Mouse (Mus musculus) hindlimb bud, embryonic 11.5 days (tissue): Measurements from ENCODE around the gene Ube2t.

Experiments
- DNase-seq: peaks from one replicate; pipeline ENCODE4 v3.0.0-alpha.2; 2012; ENCODE audit warnings: low read depth, low spot score; ENCODE audit errors: extremely low spot score

The Ube2t gene

DNA sequence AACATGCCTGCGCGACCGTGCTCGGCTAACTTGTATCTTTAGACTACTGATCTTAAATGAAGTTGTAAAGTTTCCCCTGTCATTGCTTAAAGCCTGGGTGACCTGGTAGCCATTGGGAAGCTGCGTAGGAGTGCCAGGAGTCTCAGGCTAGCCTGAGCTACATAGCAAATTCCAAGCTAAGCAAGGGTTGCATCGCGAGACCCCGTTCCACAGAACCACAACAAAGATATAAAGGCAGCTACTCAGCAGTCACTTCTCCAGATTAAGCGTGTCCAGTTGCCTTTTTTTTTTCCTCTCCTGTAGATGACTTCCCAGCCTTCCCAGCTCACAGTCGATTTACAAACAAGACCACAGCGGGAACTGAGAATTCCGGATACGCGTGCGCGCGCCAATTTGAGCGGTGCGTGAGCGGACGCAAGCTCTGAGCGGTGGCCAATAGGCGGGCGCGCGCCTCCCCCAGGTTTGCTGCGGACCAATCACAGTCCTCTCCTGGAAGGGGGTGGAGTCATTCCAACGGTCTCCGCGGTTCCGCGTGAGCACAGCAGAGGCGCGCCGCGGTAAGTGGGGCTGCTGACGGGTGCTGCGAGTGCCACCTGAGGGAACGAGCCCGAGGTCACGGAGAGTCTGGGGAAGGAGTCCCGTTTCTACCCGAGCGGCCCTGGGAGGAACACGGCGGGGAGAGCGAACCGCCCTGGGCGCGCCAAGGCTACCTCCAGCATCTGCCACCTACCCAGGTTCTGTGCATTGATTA lies at the start of gene Ube2t:
TSS of gene Ube2t (plus strand) at position 513 of the 751 bp plus-strand sequence.
- DNase-seq: peak; percentile 72

- no peak for DNase-seq
Observed at GRCm38 (mm10) chr1:134913535-134913934, 48.8 kb upstream of the Ube2t start.

- DNase-seq: no peak
Observed at GRCm38 (mm10) chr1:134915421-134915820, 46.9 kb upstream of the Ube2t start.

GRCm38 (mm10) chr1:134919010-134919409 lies 43.4 kb upstream of the Ube2t start:
- DNase-seq: no peak

DNA sequence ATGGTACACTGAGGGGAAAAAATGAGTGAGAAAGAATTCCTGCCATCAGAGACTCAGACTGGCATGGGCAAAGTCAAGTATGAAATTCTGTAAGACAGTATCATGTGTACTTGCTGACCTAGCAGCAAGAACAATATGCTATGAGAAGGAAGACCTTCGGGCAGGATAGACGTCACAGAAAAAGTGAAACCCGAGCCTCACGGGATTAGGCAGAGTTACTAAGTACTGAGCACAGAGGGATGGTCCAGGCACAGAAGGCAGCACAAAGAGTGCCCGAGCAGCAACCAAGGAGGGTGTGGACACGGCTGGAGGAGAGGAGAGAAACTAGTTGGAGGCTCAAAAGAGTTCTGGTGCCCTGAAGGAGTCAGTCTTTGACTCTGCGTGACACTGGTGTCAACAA lies 29.9 kb upstream of the Ube2t start:
- DNase-seq: no peak

DNA sequence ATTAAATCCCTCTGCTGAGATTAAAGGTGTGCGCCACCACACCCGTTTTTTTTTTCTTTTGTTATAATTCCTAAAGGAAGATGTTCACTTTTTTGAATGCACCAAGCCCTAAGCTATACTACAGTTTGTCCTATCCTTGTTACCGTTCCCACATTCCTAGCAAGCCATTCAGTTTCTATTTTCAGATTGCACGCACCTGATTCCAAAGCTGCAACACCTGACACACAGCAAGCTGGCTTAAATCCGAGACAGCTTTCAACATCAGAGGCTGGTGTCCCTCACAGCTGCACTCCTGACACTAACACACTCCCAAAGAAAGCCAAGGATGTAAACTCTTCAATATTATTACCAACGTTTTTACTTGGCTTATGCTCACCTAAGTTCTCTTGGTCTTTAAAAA lies 26.0 kb upstream of the Ube2t start:
- no peak for DNase-seq

- DNase-seq: no peak
Observed at GRCm38 (mm10) chr1:134938233-134938632, 24.1 kb upstream of the Ube2t start.

DNA sequence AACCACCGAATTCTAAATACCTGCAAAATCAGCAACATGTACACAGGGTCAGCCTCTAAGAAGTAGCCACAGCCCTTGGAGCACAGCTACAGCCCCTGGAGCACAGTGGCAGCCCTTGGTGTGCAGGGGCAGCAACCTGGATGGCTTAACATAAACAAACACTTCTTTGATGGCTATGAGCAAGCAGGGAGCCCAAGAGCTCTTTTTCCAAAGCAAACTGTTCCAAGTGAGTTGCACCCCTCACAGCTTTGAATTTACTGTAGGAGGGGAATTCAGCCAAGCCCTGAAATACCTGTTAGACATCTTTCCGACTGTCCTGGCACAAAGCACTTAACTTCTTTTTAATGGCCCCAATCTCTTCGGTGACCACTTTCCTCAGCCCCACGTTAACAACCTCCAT lies 21.5 kb upstream of the Ube2t start:
- no peak for DNase-seq

DNA sequence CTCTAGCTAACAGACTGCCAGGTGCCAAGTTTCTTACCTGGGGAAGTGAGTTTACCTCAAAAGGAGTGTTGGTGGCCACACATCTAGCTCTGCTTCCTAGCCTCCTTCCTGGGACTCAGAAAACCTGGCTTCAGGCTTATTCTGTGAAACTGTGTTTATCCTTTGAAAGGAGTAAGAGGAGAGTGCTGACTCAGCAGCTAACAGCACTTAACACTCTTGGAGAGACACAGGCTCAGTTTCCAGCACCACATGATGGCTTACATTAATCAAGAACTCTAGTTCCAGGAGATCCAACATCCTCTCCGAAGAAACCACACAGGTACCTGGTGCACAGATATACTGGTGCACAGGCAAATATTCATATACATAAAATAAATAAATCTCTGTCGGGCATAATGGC lies 19.5 kb upstream of the Ube2t start:
- DNase-seq: no peak

- no peak for DNase-seq
Observed at GRCm38 (mm10) chr1:134947590-134947989, 14.8 kb upstream of the Ube2t start.

GRCm38 (mm10) chr1:134949946-134950345 lies 12.4 kb upstream of the Ube2t start:
- no peak for DNase-seq

- no peak for DNase-seq
Observed at GRCm38 (mm10) chr1:134955050-134955636, 7.2 kb upstream of the Ube2t start.

- DNase-seq: peak; percentile 83
Observed at GRCm38 (mm10) chr1:134955637-134956176, 6.7 kb upstream of the Ube2t start, which contains the start of gene Ppp1r12b. Ppp1r12b (minus strand) TSS chr1:134955942.

GRCm38 (mm10) chr1:134960634-134961033 lies 1.7 kb upstream of the Ube2t start:
- no peak for DNase-seq

- DNase-seq: no peak
Observed at GRCm38 (mm10) chr1:134962821-134963220, 456 bp downstream of the Ube2t start.

DNA sequence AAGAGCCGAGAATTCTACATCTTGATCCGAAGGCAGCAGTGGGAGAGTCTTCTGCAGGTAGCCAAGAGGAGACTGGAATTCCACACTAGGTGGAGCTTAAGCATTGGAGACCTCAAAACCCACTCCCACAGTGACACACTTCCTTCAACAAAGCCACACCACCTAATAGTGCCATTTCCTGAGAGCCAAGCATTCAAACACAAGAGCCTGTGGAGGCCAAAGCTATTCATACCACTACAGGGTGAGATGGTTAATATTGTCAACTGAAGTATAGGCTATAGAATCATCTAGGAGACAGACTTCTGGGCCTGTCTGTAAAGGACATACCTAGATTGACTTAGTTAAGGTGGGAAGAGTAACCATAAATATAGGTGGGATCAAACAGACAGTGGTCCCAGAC lies 3.1 kb downstream of the Ube2t start:
- DNase-seq: no peak

DNA sequence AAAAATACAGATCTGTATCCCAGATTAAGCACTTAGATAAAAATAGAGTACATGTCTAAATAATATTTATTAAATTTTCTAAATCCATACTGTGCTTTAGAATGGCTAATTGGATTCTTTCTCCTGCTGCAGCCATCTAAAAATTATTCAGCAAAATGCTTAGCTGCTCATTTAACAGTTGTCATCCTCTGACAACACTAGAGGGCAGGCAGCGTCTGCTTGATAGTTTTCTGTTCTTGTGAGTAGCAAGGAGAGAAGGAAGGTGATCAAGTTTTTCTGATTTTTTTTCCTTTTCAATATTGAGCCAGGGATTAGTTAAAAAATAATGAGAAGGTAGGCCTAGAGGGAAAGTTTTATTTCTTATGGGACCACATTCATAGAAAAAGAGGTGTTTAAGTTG lies 10.6 kb downstream of the Ube2t start:
- DNase-seq: no peak

DNA sequence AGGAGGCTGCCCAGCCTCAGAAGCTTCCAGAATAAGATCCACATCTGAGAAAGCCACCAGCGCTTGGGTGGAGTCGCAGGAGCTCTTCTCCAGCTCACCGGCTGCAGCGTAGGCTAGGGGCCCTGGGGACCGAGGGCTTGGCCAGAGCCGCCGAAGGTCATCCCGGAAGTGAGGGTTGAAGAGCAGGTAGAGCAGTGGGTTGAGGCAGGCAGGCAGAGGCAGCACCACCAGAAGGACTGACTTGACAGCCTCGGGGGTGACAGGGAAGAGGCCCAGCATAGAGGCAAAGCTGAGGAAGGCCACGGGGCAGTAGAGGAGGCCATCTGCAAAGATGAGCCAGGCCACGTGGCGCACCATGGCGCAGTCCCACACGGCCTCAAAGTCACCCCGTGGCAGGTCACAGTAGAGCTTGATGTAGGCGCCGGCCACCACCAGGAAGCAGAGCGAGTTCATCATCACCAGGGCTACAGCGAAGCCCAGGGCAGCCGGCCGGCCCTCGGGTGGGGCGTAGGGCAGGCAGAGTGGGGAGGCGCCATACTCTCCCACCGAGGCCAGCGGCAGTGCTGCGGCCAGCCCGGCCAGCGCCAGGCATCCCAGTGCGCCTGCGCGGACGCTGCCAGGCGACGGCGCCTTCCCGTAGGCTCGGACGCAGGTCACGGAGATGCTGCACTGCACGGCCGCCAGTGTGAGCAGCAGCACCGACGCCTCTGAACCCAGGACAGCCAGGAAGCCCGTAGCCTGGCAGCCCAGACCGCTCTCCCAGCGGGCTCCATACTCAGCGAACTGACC lies 25.0 kb downstream of the Ube2t start:
- DNase-seq: no peak

DNA sequence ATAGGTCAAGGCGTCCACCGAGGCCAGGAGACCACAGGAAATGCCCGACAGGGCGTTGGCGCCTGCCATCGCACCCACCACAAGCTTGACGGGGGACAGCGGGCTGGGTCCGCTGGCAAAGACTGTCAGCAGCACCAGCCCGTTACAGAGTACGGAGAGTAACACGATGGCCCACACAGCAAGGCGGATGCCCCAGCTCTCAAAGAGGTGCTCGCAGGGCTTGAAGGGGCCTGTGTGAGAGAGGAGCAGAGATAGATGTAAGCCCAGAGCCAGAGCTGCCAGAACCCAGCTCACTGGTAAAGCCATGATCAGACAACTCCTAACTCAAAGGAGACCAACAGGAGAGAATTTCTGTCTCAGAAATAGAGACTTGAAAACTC lies 25.6 kb downstream of the Ube2t start:
- DNase-seq: no peak

DNA sequence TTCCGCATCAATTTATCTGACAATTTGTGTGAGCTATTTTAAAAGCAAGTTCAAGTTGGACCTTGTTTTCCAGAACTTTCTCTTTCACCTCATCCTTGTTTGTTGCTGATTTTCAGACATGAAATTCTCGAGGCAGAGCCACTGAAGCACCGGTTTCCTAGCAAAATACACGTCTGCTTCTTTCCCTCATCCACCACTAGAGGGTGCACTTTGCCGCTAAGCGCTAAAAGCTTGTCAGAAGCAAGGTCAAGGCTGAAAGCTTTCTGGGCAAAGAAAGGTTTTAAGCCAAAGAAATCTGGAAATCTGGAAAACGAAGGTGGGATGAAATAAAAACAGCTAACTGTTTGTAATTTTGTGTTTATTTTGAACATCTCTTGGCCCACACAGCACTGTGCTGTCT lies 27.0 kb downstream of the Ube2t start:
- peak; percentile 88 for DNase-seq

DNA sequence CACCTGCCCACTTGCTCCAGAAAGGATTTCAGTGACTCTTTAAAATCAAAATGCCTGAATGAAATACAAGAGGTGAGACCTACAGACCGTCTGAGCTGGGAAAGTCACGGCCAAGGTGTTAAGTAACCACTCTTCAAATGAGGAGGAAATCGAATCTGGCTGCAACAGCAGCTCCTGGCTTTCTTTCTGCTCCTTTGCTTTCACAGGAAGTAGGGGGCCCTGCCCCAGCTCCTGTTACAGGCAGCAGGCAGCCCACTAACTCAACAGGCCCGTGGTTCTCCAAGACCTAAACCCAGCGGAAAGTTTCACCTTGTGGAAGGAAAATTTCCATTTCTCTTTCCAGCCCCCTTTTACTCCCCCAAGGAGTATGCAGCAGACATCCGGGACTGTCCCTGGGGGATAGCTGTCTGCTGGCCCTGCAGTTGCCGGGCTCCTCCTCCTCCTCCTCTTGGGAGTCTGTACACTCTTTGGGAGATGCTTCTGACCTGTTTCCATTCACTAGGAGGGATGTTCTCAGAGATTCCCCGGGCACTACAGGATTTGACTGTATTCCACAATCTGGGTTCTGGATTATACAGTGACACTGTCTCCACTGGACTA lies 29.8 kb downstream of the Ube2t start:
- no peak for DNase-seq
